Mouse (Mus musculus) olfactory bulb, adult 2 months (tissue): ENCODE measurements around the gene Pwp2.

ENCODE experiments used
- CTCF ChIP-seq: fragments of 200-500 bp; IDR thresholded peaks from 2 replicates; pipeline ENCODE4 v1.5.1; 2012; ENCODE audit warnings: low read depth, mild to moderate bottlenecking, low read length, moderate library complexity; ENCODE audit not compliant: insufficient read depth
- POLR2A ChIP-seq: fragments of 200-500 bp; IDR thresholded peaks from 2 replicates; pipeline ENCODE4 v1.6.1; 2012; ENCODE audit warnings: mild to moderate bottlenecking, low read depth, low read length, moderate library complexity; ENCODE audit not compliant: insufficient read depth

DNA sequence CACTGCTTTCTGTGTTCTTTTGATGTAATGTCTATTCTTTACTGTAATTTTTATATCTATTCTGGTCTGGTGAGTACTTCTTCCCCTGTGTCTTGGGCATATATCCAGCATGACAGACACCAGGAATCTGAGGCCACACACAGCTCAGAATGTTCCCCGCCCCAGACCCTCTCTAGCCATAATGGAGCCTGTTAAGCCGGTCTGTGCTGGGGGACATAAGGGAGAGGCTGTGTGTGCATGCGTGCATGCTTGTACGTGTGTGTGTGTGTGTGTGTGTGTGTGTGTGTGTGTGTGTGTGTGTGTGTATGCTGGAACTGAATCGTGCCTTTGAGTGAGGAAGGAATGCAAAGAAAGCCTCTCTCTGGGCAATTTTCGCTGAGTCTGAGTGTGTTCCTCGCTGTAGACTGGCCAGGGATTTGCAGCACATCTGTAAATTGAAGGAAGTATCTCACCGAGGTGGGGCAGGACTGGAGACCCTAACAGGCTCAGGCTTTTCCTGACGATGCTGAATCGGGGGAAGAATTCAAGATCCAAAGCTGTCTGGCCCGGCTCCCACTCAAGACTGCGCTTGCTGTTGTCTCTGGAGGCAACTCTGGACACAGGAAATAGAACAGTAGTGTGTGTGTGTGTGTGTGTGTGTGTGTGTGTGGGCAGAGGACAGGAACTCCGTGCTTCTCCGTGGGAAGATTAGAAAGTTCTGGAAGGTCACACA lies 46.0 kb downstream of the Pwp2 start:
- no peak for TF ChIP-seq CTCF
- no peak for TF ChIP-seq POLR2A
